Mouse (Mus musculus) thymus, adult 2 months (tissue): ENCODE results near the gene Pgpep1. TPM values are rescaled to one million over a fixed set of nuclear protein-coding genes. Genes with fewer than 3 reads are reported as not detected.

Experiments used
- DNase-seq: peaks from one replicate; pipeline ENCODE4 v3.0.0; 2021
- H3K27ac ChIP-seq: fragments of 200-500 bp; 2 replicates; pipeline ENCODE4 v1.5.1; 2012; ENCODE audit warnings: low read length, control low read depth; ENCODE audit not compliant: control insufficient read depth, insufficient read depth
- H3K27me3 ChIP-seq: fragments of 200-500 bp; 2 replicates; pipeline ENCODE4 v1.6.1; 2012; ENCODE audit warnings: mild to moderate bottlenecking, low read length, moderate library complexity, mixed read lengths; ENCODE audit not compliant: control insufficient read depth, insufficient read depth
- H3K36me3 ChIP-seq: fragments of 200-500 bp; 2 replicates; pipeline ENCODE4 v1.6.1; 2012; ENCODE audit warnings: mild to moderate bottlenecking, low read length, moderate library complexity; ENCODE audit not compliant: control insufficient read depth, insufficient read depth
- H3K4me1 ChIP-seq: fragments of 200-500 bp; replicated peaks from 2 replicates; pipeline ENCODE4 v1.6.1; 2012; ENCODE audit warnings: low read length; ENCODE audit not compliant: control insufficient read depth, insufficient read depth
- H3K4me3 ChIP-seq: fragments of 200-500 bp; 2 replicates; pipeline ENCODE4 v1.5.1; 2012; ENCODE audit warnings: mild to moderate bottlenecking, low read length, control low read depth, moderate library complexity; ENCODE audit not compliant: control insufficient read depth, insufficient read depth
- CTCF ChIP-seq: fragments of 200-500 bp; IDR thresholded peaks from 2 replicates; pipeline ENCODE4 v1.5.1; 2012; ENCODE audit warnings: mild to moderate bottlenecking, control low read depth, low read length, moderate library complexity, borderline replicate concordance; ENCODE audit not compliant: control insufficient read depth, poor library complexity, insufficient read depth; ENCODE audit errors: extremely low read depth
- POLR2A ChIP-seq: fragments of 200-500 bp; IDR thresholded peaks from 2 replicates; pipeline ENCODE4 v1.6.1; 2012; ENCODE audit warnings: mild to moderate bottlenecking, low read length, control low read depth, moderate library complexity; ENCODE audit not compliant: control insufficient read depth, poor library complexity, insufficient read depth; ENCODE audit errors: extremely low read depth
- WGBS: fragments of 180-500 bp; shearing (Covaris S2); methylation state at CpG from one replicate; pipeline ENCODE4 v1.1.7; 2018; 5-methylcytosine and 5-hydroxymethylcytosine counted together
- polyA plus RNA-seq: library from polyadenylated mRNA; depleted of rRNA; stranded (reverse); fragments of >200 nt; gene quantifications from 2 replicates; pipeline ENCODE4 v1.2.3, GENCODE M21; 2012

Pgpep1 gene
- polyA plus RNA-seq, 1 experiment: 40.7 TPM

GRCm38 (mm10) chr8:70671615-70672324, 11.6 kb upstream of the Pgpep1 start:
- Histone ChIP-seq H3K27me3 (no peaks in the 10 kb centered on the region), H3K36me3 (no peaks in the 10 kb centered on the region), H3K27ac (no peak overlapping the region), H3K4me1 (peaks cover 41% of the 10 kb centered on the region), H3K4me3 (no peak overlapping the region)
- 95% methylated on average over 10 of the region's 10 CpGs for WGBS
- no peak for DNase-seq
- TF ChIP-seq POLR2A (no peak), CTCF (no peak)

- Histone ChIP-seq H3K4me3 (no peak overlapping the region), H3K36me3 (no peaks in the 10 kb centered on the region), H3K4me1 (peaks cover 18% of the 10 kb centered on the region), H3K27ac (peak overlapping the region; percentile 41), H3K27me3 (no peaks in the 10 kb centered on the region)
- WGBS: 58% methylated on average over 5 of the region's 5 CpGs
- TF ChIP-seq POLR2A: no peak
- TF ChIP-seq CTCF: no peak
- DNase-seq: no peak
These were observed 6.9 kb upstream of the Pgpep1 start for GRCm38 (mm10) chr8:70667071-70667470.

GRCm38 (mm10) chr8:70665599-70665998, 5.4 kb upstream of the Pgpep1 start:
- no peaks in the 10 kb centered on the region for H3K27me3 ChIP-seq
- no peak for DNase-seq
- no peak overlapping the region for H3K4me3 ChIP-seq
- TF ChIP-seq CTCF (no peak), POLR2A (no peak)
- H3K4me1 ChIP-seq: peaks cover 19% of the 10 kb centered on the region
- WGBS: 97% methylated on average over 2 of the region's 2 CpGs
- no peaks in the 10 kb centered on the region for H3K36me3 ChIP-seq
- no peak overlapping the region for H3K27ac ChIP-seq

- no peak for TF ChIP-seq POLR2A
- no peak for TF ChIP-seq CTCF
- Histone ChIP-seq H3K27me3 (no peaks in the 10 kb centered on the region), H3K4me3 (no peak overlapping the region), H3K36me3 (no peaks in the 10 kb centered on the region), H3K27ac (no peak overlapping the region), H3K4me1 (peaks cover 28% of the 10 kb centered on the region)
- 76% methylated on average over 3 of the region's 3 CpGs for WGBS
- no peak for DNase-seq
These were observed 4.4 kb upstream of the Pgpep1 start for GRCm38 (mm10) chr8:70664631-70665030.

GRCm38 (mm10) chr8:70663691-70664090, 3.5 kb upstream of the Pgpep1 start:
- H3K4me1 ChIP-seq: peaks cover 33% of the 10 kb centered on the region
- WGBS: 84% methylated on average over 4 of the region's 4 CpGs

GRCm38 (mm10) chr8:70659604-70660272, 450 bp downstream of the Pgpep1 start:
- Histone ChIP-seq H3K36me3 (no peaks in the 10 kb centered on the region), H3K4me3 (peak overlapping the region; percentile 90), H3K27ac (no peak overlapping the region), H3K27me3 (no peaks in the 10 kb centered on the region), H3K4me1 (peaks cover 15% of the 10 kb centered on the region)
- TF ChIP-seq POLR2A (peak; percentile 40; the same call in 1 of the 2 replicates), CTCF (no peak)
- under 1% methylated on average over 43 of the region's 44 CpGs for WGBS
- DNase-seq: peak; percentile 87

More at GRCm38 (mm10) chr8:70663691-70664090, 3.5 kb upstream of the Pgpep1 start:
- no peak for TF ChIP-seq POLR2A
- no peak for TF ChIP-seq CTCF
- H3K36me3 ChIP-seq: no peaks in the 10 kb centered on the region
- no peak for DNase-seq
- H3K4me3 ChIP-seq: no peak overlapping the region
- H3K27me3 ChIP-seq: no peaks in the 10 kb centered on the region
- H3K27ac ChIP-seq: no peak overlapping the region
